Mouse (Mus musculus) cerebellum, postnatal 25 days (tissue): ENCODE measurements around the gene Hinfp.
"Not testable (repeated sequence)": the region's sequence is repeated elsewhere in the genome, so short reads cannot be mapped to it uniquely, and the experiment has no call there.

Experiments
- DNase-seq, 2 experiments: peaks; one replicate each; pipeline ENCODE4 v3.0.0; 2021; ENCODE audit warnings: mixed read lengths in 2 of 2

Gene Hinfp

DNA sequence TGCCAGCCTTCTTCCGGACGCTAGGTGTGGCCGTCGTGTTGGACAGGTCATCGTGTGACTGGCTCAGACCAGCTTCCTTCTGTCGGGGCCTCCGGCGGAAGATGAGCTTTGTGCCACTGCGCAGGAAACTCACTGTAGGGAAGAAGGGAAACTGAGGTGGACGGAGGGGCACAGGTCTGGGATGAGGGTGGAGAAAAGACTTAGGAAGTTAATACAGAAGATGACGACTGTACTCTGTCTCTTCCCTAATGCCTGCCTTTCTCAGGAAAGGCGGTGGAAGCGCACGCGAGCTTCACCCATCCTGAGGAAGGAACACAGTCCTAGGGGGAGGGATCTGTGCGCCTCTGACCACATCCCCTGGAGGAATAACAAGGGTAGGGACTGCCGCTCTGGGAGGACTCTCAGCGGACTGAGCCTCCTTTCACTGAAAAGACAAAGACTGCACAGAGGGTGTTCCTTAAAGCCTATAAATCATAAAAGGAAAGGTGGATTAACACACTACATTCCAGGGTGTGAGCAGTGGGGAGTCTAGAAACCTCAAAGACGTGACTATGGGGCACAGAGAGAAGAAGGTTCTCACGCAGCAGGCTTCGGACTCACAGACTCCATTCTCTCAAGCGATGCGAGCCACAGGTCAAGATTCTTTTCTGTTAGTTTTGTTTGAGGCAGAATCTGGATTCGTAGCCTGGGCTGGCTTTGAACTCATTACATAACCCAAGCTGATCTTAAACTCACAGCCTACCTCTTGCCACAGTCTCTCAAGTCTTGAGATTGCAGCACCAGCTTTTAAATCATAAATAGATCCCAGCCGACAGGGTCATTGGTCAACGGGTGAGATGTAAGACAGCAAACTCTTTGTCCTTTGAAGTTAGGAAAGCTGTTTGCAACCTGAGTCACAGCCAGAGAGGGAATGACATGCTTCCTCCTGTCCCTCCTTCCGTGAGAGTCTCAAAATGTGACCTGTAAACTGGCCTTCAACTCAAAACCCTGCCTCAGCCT lies 6.0 kb upstream of the Hinfp start:
- DNase-seq = no peak

DNA sequence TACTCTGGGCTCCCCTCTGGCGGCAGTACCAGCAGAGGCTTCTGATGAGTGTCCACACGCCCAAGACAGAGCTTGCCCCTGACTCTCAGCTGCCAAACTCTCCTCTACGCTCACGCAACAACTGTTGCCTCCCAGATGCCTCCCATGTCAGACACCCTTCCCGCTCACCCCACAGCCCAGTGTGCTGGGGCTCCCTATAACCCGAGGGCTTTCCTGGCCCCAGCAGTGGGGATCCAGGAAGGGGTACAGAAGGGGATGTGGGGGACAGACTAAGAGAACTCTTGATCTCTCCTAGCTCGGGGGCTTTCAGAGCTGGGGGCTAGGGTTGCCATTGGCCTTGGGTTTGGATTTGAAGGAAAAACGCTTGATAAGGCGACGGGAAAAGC lies 5.3 kb upstream of the Hinfp start:
- no peak for DNase-seq

DNA sequence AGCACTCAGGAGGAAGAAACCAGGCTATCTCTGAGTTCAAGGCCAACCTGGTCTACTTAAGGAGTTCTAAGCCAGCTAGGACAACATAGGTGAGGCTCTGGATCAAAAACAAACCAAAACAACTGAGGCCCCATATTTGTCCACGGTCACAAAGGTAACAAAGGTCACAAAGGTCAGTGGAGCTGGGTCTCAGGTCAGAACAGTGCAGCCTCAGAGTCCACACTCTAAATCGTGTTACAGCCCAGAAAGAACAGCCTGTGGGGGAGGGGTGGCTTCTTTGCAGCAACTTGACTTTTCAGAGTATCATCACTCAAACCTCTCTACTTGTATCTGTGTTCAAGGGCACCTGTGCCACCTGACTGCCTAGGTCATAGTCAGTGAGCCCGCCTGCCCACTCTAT lies 4.3 kb upstream of the Hinfp start:
- DNase-seq = no peak

DNA sequence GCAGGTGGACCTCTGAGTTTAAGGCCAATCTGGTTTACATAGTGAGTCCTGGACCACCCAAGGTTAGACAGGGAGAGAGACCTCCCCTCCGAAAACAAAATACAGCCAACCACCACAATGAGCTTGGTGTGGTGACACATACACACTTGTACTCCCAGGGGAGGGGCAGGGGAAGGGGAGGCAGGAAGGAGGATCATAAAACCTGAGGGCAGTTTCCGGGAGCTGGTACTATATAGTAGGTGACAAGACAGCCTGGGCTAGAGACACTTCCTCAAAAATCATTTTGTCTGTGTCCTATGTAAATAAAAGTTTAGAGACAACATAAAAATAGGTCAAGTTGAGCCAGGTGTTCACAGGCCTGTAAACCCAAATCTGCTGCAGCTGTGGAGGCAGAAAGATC lies 1.8 kb upstream of the Hinfp start:
- DNase-seq = no peak

DNA sequence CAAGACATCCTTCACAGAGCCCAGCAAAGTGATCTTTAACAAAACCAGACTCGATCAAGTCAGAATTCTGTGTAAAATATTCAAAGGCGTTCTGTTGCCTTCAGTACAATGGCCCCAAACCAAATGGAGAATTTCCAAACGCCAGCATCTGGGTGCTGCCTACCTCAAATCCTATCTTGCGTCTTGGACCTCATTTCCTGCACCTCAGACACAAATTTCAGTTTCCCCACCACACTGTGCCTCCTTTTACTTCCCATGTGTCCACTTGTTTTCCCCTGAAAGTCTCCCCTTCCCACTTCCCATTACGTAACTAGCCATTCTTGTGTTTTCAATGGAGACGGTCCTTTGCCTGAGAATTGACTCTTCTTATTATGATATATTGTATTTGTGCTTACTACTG lies 1.1 kb upstream of the Hinfp start:
- no peak for DNase-seq

DNA sequence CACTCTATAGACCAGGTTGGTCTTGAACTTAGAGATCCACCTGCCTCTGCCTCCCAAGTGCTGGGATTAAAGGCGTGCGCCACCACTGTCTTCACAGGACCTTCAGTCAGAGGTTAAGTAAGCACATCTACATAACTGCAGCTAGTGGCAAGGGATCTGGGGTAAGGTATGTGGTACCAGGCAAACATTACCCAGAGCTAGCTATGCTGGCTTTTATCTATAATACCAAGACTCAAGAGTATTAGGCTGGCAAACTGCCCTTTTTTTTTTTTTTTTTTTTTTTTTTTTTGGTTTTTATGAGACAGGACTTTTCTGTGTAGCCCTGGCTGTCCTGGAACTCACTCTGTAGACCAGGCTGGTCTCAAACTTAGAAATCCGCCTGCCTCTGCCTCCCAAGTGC lies 5.5 kb downstream of the Hinfp start:
- not testable (repeated sequence) for DNase-seq

DNA sequence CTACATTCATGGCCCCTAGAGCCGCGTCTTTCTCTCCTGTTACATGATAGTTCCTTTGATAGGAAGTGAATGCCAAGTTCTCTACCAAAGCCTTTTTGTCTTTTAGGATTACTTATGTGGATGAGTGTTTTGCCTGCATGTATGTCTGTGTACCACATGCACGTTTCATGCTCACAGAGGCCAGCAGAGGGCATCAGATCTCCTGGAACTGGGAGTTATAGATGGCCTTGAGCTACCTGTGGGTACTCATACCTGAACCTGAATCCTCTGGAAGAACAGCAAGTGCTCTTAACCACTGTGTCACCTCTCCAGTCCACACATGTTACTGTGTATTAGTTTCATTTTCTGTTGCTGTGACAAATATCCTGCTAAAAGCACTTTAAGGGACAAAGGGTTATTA lies 13.0 kb downstream of the Hinfp start:
- peak; percentile 56 to 75 for DNase-seq

DNA sequence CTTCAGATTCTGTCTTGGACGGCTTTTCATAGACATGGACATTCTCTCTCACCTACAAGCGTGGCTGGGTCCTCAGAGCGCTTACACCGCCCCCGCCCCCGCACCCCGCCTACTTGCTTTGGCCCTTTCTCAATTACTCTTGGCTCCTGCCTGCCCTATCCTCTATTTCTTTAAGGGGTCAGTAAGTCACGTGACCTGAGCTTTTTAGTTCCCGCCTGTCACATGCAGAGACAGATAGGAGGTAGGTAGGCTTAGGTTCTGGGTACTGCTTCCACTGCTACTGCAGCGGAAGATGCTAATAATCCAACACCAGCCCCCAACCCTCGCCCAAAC lies 16.5 kb downstream of the Hinfp start:
- peak; percentile 42 to 53 for DNase-seq

DNA sequence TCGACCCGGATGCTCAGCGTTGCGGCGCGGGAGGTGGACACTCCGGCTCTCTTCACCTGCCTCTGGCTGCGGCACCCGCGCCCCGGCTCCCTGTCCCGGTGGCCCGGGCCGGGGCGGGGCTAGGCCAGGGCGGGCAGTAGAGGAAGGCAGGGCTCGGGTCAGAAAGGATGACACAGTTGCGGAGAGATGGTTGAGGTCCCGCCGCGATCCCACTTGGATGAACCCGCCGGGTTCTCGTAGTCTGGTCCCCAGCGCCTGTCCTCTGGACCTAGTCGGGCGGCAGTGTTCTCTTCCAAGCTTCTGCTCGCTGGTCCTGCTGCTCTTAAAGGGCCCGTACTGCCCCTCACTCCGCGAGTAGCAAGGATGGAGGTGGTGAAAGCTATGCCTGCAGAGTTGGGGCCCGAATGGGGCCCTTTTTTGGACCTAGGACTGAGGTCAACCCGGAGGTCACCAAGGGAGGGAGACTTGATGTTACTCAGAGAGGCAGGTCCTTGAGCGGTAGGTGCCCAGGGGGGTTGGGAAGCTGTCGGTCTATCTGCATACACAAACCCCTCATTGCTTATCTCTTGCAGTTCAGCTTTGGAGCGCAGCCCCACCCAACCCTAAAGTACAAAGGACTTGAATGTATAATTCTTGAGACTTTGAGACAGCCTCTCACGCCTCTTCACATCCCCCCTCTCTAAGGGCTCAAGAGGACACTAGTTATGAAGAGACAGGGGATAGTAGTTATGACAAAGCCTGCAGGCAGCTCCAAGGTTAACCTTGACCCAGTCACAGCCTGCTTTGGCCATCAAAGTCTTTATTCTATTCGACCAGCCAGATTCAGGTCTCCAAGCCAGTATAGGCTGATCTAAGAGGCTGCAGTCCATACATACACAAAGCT lies 17.2 kb downstream of the Hinfp start, which contains the start of gene Abcg4:
Gene Abcg4, minus strand, starts transcription at position 540 of the 883 bp plus-strand sequence.
- peak; percentile 77 to 80 for DNase-seq

DNA sequence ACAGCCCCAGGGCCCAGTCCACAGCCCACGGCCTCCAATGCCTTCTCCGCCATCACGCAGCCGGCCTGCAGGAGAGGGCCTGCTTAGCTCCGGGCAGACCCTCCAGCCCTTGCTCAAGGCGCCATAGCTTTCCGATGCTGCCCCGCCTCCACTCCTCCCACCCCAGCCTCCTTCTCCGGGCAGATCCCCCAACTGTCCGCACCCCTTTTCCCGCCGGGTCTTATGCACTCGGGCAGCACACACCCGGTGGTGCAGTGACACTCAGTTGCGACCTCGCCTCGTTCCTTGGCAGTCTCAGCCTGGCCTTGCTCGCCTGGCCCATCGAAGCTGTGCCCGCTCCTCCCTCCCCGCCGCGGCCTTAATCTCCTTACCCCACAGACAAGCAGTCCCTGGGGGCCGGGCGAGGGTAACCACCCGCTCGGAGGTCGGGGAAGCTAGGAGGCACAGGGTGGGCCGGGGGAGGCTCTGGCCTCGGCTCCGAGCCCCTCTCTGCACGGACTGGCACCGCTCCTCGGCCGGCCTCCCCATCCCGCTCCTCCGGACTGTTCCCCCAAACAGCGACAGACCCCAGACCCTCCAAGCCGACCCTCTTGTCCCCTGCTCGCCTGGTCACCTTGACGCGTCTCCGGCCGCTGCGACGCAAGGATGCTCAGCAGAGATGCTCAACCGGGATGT lies 17.9 kb downstream of the Hinfp start:
- peak; percentile 61 to 69 for DNase-seq

DNA sequence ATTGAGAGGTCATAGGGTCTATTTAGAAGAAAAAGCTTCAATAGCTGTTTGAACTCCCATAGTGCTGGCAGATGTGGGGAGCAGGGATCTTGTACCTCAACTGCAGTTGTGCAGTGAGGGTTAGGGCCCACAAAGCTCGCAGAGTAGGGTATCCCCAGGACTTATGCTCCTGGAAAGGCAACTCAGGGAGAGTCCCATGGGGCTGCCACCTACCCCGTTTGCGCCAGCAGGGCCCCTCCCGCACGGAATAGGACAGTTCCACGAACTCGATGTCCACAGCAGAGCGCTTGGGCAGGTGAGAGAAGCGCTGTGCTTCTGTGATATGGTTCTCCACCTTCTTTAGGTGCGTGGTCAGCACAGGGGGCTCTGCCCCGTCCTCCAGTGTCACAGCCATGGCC lies 18.5 kb downstream of the Hinfp start:
- peak in 1 of 2 experiments; percentile 47 for DNase-seq

DNA sequence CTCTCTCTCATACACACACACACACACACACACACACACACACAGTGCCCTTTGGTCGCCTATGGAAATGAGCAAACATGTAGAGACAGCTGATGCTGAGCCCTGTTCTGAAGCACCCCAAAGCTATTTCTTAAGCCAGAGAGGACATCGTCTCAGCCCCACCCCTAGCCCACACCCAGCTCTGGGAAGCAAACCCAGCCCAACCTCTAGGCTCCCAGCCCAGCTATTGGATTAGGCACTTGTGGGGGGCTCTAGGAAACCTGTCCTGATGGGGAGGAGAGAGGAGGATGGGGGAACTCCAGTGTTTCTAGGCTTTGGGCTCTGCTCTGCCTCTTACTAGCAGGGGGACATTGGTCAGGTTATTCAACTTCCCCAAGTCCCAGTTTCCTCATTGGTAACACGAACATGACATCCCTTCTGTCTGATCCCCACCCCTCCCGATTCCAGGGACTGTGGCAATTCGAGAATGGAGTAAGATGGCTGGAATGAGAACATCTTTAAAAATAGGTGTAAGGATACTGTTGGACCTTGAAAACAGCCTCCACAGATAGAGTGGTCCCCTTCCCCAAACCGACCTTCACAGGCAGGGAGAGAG lies 19.1 kb downstream of the Hinfp start:
- DNase-seq = no peak

DNA sequence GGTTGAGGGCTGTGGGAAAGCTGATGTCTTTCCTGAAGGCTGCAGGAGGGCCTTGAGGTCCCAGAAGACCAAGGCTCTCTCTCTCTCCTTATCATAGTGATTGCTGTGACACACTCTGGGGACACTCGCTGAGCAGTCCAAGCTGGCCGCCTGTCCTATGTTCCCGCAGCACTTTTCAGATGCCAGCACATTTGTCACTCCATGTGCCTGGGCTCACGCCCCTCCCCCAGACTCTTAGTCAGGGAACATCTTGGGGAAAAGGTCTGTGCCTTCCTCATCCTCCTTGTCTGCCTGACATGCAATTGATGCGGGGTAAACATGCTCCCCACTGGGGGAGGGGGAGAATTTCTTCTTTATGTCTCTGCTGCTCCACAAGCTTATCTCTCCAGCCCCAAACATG lies 22.3 kb downstream of the Hinfp start:
- DNase-seq = no peak

DNA sequence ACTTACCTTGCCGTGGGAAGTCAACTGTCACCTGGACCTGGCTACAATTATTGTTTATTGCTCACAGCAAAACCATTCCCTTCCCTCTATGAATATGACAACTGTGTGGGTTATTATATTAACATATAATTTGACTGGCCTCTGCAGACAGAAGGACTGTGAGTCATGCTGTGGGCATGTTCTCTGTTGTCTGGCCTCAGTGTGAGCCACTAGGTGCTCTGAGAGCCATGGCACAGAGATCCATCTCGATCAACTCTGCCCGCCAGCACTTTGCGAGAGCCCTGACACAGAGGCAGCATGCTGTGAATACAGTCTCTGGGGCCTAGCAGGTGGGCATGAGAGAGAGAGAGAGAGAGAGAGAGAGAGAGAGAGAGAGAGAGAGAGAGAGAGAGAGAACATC lies 35.5 kb downstream of the Hinfp start:
- no peak for DNase-seq

DNA sequence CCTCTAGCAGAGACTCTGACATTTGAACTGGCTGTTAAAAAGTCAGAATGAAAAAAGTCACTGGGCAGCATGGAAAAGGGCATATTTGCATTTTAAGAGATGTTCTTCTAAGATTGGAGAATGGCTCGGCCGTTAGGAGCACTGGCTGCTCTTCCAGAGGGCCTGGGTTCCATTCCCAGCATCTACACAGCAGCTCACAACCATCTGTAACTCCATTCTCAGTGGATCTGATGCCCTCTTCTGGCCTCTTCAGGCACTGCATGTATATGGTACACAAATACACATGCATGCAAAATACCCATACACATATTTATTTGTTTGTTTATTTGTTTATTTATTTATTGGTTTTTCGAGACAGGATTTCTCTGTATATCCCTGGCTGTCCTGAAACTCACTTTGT lies 36.4 kb downstream of the Hinfp start:
- DNase-seq = peak; percentile 44 to 66

DNA sequence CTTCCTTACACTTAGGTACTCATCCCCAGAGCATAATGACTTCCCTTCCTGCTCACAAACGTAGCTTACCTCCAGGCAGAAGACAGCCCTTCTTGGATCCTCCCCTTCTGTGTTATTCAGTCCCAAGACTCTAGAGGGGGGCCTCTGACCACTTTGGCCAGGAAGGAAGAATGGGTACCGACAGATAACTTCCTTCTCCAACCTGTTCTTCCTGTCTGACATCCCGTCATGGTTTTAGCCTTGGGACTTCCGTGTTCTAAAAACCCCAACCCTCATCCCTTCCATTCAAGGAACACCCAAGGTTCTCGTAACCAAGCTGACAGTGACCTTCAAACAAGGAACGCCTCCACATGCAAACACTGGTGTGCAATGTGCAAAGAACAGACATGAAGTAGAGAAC lies 37.0 kb downstream of the Hinfp start, which contains the start of gene Nlrx1:
Gene Nlrx1, minus strand, starts transcription at position 168 of the 400 bp plus-strand sequence.
- DNase-seq = no peak

DNA sequence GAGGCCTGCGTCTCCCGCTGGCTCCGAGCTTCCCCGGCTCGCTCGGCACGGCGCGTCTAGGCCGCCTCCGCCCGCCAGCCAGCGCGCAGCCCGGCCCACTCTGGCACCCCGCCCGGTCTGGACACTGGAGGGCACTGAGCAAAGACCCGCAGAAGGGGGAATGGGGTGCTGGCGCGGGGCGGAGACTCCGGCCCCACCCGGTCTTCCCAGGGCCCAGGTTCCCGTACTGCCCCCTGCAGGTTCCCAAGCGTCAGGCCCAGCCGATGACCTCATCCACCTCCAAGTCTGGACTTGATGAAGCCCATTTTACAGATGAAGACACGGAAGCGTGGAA lies 37.5 kb downstream of the Hinfp start:
- peak; percentile 86 to 91 for DNase-seq

DNA sequence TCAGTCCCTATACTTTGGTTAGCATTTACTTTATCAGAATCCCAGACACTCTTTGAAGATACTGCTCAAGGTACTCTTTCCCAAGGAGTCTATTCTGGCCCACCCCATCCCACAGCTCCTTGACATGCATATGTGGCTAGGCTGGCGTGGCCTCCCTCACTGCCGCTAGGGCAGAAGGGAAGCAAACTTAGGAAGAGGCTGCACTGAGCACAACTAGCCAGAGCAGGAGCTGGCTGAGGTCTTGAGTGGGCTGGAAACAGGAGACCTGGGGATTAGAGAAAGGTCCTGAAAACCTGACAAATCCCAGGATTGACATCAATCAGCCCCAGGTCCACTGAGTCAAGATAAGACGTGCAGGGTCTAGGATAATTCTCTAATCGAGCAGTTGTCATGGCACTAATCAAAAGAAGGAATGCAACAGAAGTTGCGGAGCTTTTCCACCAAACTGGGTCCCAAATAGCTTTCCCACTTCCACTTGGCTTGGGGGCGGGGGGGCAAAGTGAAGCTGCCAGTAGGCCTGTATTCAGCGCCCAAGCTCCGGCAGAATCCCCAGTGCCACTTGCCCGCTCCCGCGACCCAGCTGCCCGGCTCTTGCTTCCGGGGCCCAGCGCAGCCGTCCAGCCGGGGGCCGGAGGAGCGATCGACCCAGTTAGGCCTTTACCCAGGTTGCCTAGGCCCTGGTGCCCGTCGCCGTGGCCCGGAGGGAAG lies 38.0 kb downstream of the Hinfp start:
- DNase-seq = peak; percentile 41 to 42

DNA sequence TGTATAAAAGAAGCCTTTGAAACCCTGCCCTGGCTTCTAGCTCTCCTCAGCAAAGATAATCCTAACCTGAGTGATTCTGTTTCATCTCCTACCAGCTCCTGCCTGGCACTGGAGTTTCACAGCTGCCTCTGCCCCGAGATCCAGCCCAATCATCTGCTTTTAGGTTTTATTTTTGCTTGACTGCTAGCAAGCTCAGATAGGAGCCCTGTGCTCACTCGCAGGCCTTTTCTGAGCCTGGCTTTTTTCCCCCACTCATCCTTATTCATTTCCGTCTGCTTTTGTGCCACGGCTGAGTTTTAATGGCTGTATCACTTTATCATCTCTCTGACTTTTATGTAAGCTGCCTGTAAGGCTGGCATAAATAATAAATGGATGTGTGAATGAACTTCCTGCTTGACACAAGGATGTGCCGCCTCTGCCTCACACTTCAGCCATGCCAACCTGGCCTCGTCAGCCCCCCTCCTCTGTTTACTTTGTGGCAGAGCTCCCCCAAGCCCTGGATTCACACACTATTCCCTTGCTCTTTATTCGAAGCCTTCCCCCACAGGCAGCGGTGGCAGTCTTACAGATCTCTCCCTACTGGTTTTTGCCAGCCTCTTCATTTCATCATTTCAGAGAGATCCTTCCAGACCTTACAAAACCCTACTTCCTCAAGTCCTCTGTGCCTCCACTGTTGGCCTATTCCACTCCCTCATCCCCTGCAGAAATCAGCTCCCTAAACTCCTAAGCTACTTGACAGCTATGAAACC lies 38.8 kb downstream of the Hinfp start:
- no peak for DNase-seq

DNA sequence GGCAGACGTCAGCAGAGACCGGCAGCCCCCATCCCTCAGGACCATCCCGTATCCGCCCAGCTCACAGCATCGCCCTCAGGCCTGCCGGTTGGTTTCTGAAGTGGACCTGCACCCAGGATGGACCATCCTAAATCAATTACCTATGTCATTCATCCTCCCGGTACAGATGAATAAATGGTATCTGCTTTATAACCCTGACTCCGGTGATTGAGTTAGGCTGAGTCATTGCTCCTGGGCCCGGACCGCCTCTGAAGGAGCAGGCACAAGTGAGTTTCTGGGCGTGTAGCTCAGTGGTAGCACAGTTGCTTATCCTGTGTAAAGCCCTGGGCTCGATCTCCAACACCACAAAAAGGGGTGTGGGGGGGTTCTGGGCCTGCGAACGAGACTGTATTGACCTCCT lies 44.1 kb downstream of the Hinfp start:
- no peak for DNase-seq

DNA sequence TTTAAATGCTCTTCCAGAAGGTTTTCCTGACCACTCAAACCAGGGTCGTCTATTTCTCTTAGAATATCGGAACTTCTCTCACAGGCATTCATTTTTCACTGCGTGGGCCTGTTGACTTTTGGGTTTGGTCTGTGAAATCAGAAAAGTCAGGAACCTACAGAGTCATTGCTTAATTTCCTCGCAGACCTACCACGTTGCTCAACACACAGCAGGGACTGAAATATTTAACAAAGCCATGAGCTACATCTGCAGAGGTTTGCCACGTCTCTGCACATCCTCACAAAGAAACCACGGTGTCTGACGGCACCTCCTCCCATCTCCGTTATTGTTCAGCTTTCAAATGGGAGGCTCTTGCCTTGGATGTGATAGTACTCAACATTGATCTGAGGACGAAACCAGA lies 46.5 kb downstream of the Hinfp start:
- no peak for DNase-seq
